Mouse (Mus musculus) midbrain, postnatal 0 days (tissue): ENCODE measurements around the gene Abca17. TPM values are rescaled to one million over a fixed set of nuclear protein-coding genes. Genes with fewer than 3 reads are reported as not detected.

Experiments used
- ATAC-seq: fragments of 200-750 bp; cut with Nextera tagmentation; 2 replicates; pipeline ENCODE4 v1.8.0; 2017; ENCODE audit warnings: moderate number of reproducible peaks, mild to moderate bottlenecking, moderate TSS enrichment, moderate library complexity; ENCODE audit not compliant: low FRiP score
- DNase-seq: peaks from one replicate; pipeline ENCODE4 v3.0.0-alpha.2; 2015; ENCODE audit warnings: low spot score
- H3K27ac ChIP-seq: fragments of 300-500 bp; sonication (generic); 2 replicates; pipeline ENCODE4 v1.5.1; 2014; ENCODE audit warnings: low read depth, mild to moderate bottlenecking, low read length, mixed read lengths
- H3K27me3 ChIP-seq: fragments of 300-500 bp; sonication (generic); 2 replicates; pipeline ENCODE4 v1.6.1; 2014; ENCODE audit warnings: low read length, control low read depth, mixed read lengths; ENCODE audit not compliant: insufficient read depth
- H3K36me3 ChIP-seq: fragments of 300-500 bp; sonication (generic); 2 replicates; pipeline ENCODE4 v1.6.1; 2014; ENCODE audit warnings: low read length, control low read depth, mixed read lengths; ENCODE audit not compliant: insufficient read depth
- H3K4me1 ChIP-seq: fragments of 300-500 bp; sonication (generic); 2 replicates; pipeline ENCODE4 v1.6.1; 2014; ENCODE audit warnings: mild to moderate bottlenecking, control low read depth, antibody characterized with exemption, low read length, mixed read lengths; ENCODE audit not compliant: insufficient read depth
- H3K4me2 ChIP-seq: fragments of 300-500 bp; sonication (generic); 2 replicates; pipeline ENCODE4 v1.6.1; 2014; ENCODE audit warnings: low read depth, mild to moderate bottlenecking, low read length, mixed read lengths; ENCODE audit not compliant: poor library complexity, severe bottlenecking
- H3K4me3 ChIP-seq: fragments of 300-500 bp; sonication (generic); 2 replicates; pipeline ENCODE4 v1.5.1; 2014; ENCODE audit warnings: low read depth, mild to moderate bottlenecking, low read length, moderate library complexity
- H3K9ac ChIP-seq: fragments of 300-500 bp; sonication (generic); replicated peaks from 2 replicates; pipeline ENCODE4 v1.6.1; 2014; ENCODE audit warnings: mild to moderate bottlenecking, low read length, moderate library complexity, mixed read lengths; ENCODE audit not compliant: poor library complexity, severe bottlenecking
- H3K9me3 ChIP-seq: fragments of 300-500 bp; sonication (generic); 2 replicates; pipeline ENCODE4 v1.6.1; 2016; ENCODE audit warnings: low read length, control low read depth
- CTCF ChIP-seq: IDR thresholded peaks from 2 replicates; pipeline ENCODE4 v1.5.1; 2016; ENCODE audit warnings: antibody characterized with exemption, mild to moderate bottlenecking
- WGBS: fragments of 180-500 bp; shearing (Covaris S2); extraction: QIAGEN DNeasy Blood & Tissue Kit; methylation state at CpG from one replicate; pipeline ENCODE4 v1.1.7; 2014; 5-methylcytosine and 5-hydroxymethylcytosine counted together
- polyA plus RNA-seq: library from polyadenylated mRNA; unstranded; fragments of >200 nt; fragmentation: Nextera tagmentation; extraction: Ambion mirVana; gene quantifications from 2 replicates; pipeline ENCODE4 v1.2.1, GENCODE M21; 2015
- total RNA-seq: library from RNA; depleted of rRNA; stranded (reverse); fragments of >200 nt; gene quantifications from 2 replicates; pipeline ENCODE4 v1.2.3, GENCODE M21; 2014; rRNA removed

Gene Abca17
- 0.99 and 1.8 TPM in 2 replicates for total RNA-seq
- 1.0 and 1.1 TPM in 2 replicates for polyA plus RNA-seq

- Histone ChIP-seq H3K9me3 (no peaks in the 10 kb centered on the region), H3K27ac (peak within 1 kb of the TSS; percentile 78), H3K4me2 (peak within 1 kb of the TSS; percentile 76), H3K36me3 (no peaks in the 10 kb centered on the region; the same call in 1 of the 2 replicates), H3K9ac (peak within 1 kb of the TSS; percentile 88), H3K27me3 (no peaks in the 10 kb centered on the region), H3K4me3 (peak within 1 kb of the TSS; percentile 90), H3K4me1 (peaks cover 11% of the 10 kb centered on the region)
- no peak for TF ChIP-seq CTCF
- WGBS = 6% methylated on average over 42 of the region's 42 CpGs
- DNase-seq = no peak
- peak; percentile 36 for ATAC-seq
Observed at GRCm38 (mm10) chr17:24350926-24351759, at the start of gene Abca17. Abca17 (minus strand) TSS chr17:24351068.

- DNase-seq (no peak), ATAC-seq (no peak)
- Histone ChIP-seq H3K9me3 (no peaks in the 10 kb centered on the region), H3K4me3 (no peak overlapping the region), H3K36me3 (peaks cover 51% of the 10 kb centered on the region), H3K4me1 (no peaks in the 10 kb centered on the region), H3K27ac (no peak overlapping the region), H3K4me2 (no peak overlapping the region), H3K27me3 (no peaks in the 10 kb centered on the region), H3K9ac (no peak overlapping the region)
- no peak for TF ChIP-seq CTCF
- 89% methylated on average over 7 of the region's 7 CpGs for WGBS
Observed at GRCm38 (mm10) chr17:24394456-24394855, 43.6 kb upstream of the Abca17 start.

GRCm38 (mm10) chr17:24393527-24393926 lies 42.7 kb upstream of the Abca17 start:
- Histone ChIP-seq H3K9ac (no peak overlapping the region), H3K9me3 (no peaks in the 10 kb centered on the region), H3K4me2 (no peak overlapping the region), H3K4me3 (no peak overlapping the region), H3K27me3 (no peaks in the 10 kb centered on the region), H3K4me1 (no peaks in the 10 kb centered on the region), H3K36me3 (peaks cover 48% of the 10 kb centered on the region), H3K27ac (no peak overlapping the region)
- TF ChIP-seq CTCF = no peak
- no peak for ATAC-seq
- no peak for DNase-seq
- 46% methylated on average over 4 of the region's 4 CpGs for WGBS

- peaks cover 46% of the 10 kb centered on the region for H3K36me3 ChIP-seq
- no peak overlapping the region for H3K4me3 ChIP-seq
- 72% methylated on average over 8 of the region's 8 CpGs for WGBS
Observed at GRCm38 (mm10) chr17:24391149-24391548, 40.3 kb upstream of the Abca17 start.

GRCm38 (mm10) chr17:24389865-24390264 lies 39.0 kb upstream of the Abca17 start:
- H3K9ac ChIP-seq = no peak overlapping the region
- no peaks in the 10 kb centered on the region for H3K9me3 ChIP-seq
- peak; percentile 78 for TF ChIP-seq CTCF
- H3K4me1 ChIP-seq = no peaks in the 10 kb centered on the region
- no peak for ATAC-seq
- H3K27ac ChIP-seq = no peak overlapping the region
- no peak overlapping the region for H3K4me2 ChIP-seq
- H3K36me3 ChIP-seq = peaks cover 56% of the 10 kb centered on the region
- WGBS = 8% methylated on average over 2 of the region's 2 CpGs
- peak; percentile 57 for DNase-seq
- H3K27me3 ChIP-seq = no peaks in the 10 kb centered on the region
- H3K4me3 ChIP-seq = no peak overlapping the region

More at GRCm38 (mm10) chr17:24391149-24391548, 40.3 kb upstream of the Abca17 start:
- Histone ChIP-seq H3K4me1 (no peaks in the 10 kb centered on the region), H3K4me2 (no peak overlapping the region), H3K27ac (no peak overlapping the region), H3K9ac (no peak overlapping the region), H3K27me3 (no peaks in the 10 kb centered on the region), H3K9me3 (no peaks in the 10 kb centered on the region)
- peak; percentile 15 for DNase-seq
- ATAC-seq = no peak
- TF ChIP-seq CTCF = peak; percentile 59

GRCm38 (mm10) chr17:24388711-24389110 lies 37.8 kb upstream of the Abca17 start:
- Histone ChIP-seq H3K4me1 (no peaks in the 10 kb centered on the region), H3K9me3 (no peaks in the 10 kb centered on the region), H3K4me2 (no peak overlapping the region), H3K36me3 (peaks cover 64% of the 10 kb centered on the region), H3K9ac (no peak overlapping the region), H3K27me3 (no peaks in the 10 kb centered on the region), H3K4me3 (no peak overlapping the region), H3K27ac (no peak overlapping the region)
- WGBS = 86% methylated on average over 5 of the region's 5 CpGs
- ATAC-seq (no peak), DNase-seq (no peak)
- no peak for TF ChIP-seq CTCF
